Mouse (Mus musculus): ENCODE results near the gene Vwc2. TPM values are rescaled to one million over a fixed set of nuclear protein-coding genes. Genes with fewer than 3 reads are reported as not detected.

The Vwc2 gene
- total RNA-seq, 2 experiments from 2014 or later, result 10.9 to 12.0 TPM

GRCm38 (mm10) chr11:11239346-11239745 lies 125.3 kb downstream of the Vwc2 start:
- DNase-seq (ENCODE audit: low spot score in 2 of 2), result no peak

DNA sequence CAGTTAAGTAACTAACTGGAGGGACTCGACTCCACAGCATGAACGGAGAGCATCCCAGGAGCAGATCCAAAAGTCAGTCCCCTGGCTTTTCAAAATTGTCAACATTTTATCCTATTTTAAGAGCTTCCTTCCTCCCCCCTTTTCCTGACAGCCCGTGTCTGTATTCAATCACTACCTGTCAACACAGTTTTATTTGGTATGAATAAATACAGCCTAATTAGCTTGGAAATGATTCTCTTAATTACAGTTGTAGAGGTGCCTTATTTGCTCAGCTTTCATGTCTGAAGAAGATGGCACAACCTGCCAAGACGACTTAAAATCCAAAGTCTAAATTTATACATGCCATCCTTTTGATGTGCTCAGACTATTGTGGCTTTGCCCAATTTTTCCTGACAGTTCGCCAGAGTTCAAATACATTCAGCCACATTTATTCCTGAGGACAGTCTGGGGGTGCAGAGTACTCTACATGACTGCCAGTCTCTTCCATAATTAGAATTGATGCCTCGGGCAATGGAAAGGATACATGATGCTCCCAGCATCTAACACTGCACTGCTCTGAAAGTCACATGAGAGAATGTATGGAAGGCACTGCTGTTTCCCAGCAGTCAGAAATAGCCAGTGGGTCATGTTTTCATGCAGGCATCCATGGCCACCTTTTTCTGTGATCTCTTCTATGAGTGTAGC lies 128.8 kb downstream of the Vwc2 start:
- DNase-seq (ENCODE audit: low spot score in 2 of 2), result no peak

- no peak for DNase-seq (ENCODE audit: low spot score in 2 of 2)
Measured at GRCm38 (mm10) chr11:11257348-11257747, 143.3 kb downstream of the Vwc2 start.

DNA sequence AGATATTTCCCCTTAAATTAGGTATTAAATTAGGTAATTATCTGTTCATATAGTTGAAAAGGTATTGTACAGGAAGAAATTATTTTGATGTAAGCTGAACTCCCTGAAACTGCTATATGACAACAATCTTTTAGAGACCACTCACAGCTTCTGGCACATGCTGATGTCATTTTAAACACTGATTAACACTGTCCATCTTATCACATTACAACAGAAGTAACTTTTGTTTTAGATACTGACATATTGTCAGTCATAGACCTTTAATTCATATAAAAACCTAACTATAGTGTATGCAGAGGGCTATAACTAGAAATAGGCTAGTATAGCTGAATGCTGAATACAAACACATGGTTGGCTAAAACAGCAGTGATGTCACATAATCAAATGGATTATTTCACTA lies 166.1 kb downstream of the Vwc2 start:
- DNase-seq (ENCODE audit: low spot score in 2 of 2), result no peak

DNA sequence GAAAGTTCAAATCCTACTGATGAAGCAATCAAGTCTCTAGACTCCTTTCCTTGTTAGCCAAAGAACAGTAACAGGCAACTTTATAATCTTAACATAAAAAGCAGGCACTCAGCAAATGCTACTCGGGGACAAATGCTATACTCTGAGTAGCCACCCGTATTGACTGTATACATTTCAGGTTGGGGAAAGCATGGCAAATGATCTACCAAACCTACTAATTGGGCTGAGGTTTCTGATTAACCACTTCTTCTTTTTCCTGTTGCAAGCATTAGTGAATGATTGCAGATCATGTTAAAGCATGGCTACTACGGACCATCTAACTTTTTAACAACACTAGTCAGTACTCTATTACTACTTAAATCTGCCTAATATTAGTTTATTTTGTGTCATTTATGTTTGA lies 169.5 kb downstream of the Vwc2 start:
- no peak for DNase-seq (ENCODE audit: low spot score in 2 of 2)

Data from left cerebral cortex, adult 18-20 months (tissue).